Mouse (Mus musculus): ENCODE data around the gene Basp1. TPM values are rescaled to one million over a fixed set of nuclear protein-coding genes. Genes with fewer than 3 reads are reported as not detected.

The Basp1 gene
- polyA plus RNA-seq, 1 experiment from 2014 or later = 262 TPM

DNA sequence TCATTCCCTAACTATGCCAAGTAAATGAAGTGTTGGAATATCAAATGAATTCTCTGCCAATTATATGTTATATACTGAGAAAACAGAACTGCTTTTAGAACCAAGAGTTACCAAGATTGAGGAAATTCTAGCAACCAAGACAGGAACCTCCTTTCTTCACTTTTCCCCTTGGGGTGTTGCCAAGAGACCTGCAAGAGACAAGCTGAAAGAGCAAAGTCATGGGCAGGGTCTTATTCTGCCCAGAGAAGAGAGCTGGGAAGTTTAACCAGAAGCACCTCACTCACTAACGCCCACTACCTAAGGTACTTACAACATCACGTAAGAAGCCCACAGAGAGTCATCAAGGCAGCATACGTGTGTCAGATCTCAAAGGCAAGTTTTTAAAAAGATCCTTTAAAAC is 91.5 kb downstream of the Basp1 start:
- H3K27ac ChIP-seq = no peak overlapping the region
- H3K4me3 ChIP-seq (replicated peaks; ENCODE audit: low read length) = no peak overlapping the region
- H3K27me3 ChIP-seq (ENCODE audit: control insufficient read depth, insufficient read depth, low read length) = no peaks in the 10 kb centered on the region
- H3K4me1 ChIP-seq (replicated peaks; ENCODE audit: control insufficient read depth, insufficient read depth, low read length) = no peaks in the 10 kb centered on the region
- 95% methylated on average over 3 of the region's 3 CpGs for WGBS
- no peak overlapping the region for H3K4me2 ChIP-seq (replicated peaks)
- DNase-seq (ENCODE audit: low spot score) = no peak
- no peaks in the 10 kb centered on the region for H3K36me3 ChIP-seq (replicated peaks; ENCODE audit: control insufficient read depth, insufficient read depth)
- no peak overlapping the region for H3K9ac ChIP-seq
- ATAC-seq (ENCODE audit: low FRiP score) = no peak
- no peaks in the 10 kb centered on the region for H3K9me3 ChIP-seq (ENCODE audit: control insufficient read depth, low read length)

DNA sequence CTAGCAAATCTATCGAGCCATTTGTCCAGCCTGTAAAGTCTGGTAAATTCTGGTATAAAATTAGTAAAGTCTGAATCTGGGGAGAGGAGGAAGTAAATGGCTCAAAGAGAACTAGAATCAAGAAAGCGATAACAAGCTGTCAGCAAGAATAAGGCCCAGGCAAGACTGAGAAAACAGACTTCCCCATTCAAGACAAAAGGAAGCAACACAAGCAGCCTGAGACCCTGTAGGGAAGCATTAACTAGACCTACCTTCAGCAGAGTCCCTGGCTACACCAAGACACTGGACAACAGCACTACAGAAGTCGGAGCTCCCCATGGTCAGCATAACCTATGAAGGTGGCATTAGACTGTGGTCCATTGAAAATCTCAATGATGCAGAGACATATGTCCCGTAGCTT is 91.9 kb downstream of the Basp1 start:
- WGBS = 89% methylated on average over 4 of the region's 4 CpGs
- Histone ChIP-seq H3K9ac (no peak overlapping the region), H3K4me2 (replicated peaks) (no peak overlapping the region), H3K9me3 (ENCODE audit: control insufficient read depth, low read length) (no peaks in the 10 kb centered on the region), H3K4me1 (replicated peaks; ENCODE audit: control insufficient read depth, insufficient read depth, low read length) (no peaks in the 10 kb centered on the region), H3K36me3 (replicated peaks; ENCODE audit: control insufficient read depth, insufficient read depth) (no peaks in the 10 kb centered on the region), H3K4me3 (replicated peaks; ENCODE audit: low read length) (no peak overlapping the region), H3K27me3 (ENCODE audit: control insufficient read depth, insufficient read depth, low read length) (no peaks in the 10 kb centered on the region), H3K27ac (no peak overlapping the region)
- no peak for ATAC-seq (ENCODE audit: low FRiP score)
- no peak for DNase-seq (ENCODE audit: low spot score)

DNA sequence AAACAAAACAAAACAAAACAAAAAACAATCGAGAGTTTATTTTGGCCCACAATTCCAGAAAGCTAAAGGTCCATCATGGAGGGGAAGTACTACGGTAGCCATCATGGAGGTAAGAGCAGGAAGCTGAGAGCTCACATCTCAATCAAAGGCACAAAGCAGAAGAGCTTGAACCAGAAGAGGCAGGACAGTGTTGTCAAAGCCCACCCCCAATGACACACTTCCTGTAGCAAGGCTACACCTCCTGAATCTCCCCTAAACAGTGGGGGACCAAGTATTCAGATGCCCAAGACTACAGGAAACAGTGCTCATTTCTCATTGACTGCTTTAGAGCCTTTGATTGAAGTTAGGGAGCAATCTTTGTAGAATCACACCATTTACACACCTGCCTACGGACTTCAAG is 99.1 kb downstream of the Basp1 start:
- Histone ChIP-seq H3K27me3 (ENCODE audit: control insufficient read depth, insufficient read depth, low read length) (no peaks in the 10 kb centered on the region), H3K27ac (no peak overlapping the region), H3K9ac (no peak overlapping the region), H3K4me2 (replicated peaks) (no peak overlapping the region), H3K4me3 (replicated peaks; ENCODE audit: low read length) (no peak overlapping the region), H3K4me1 (replicated peaks; ENCODE audit: control insufficient read depth, insufficient read depth, low read length) (no peaks in the 10 kb centered on the region), H3K9me3 (ENCODE audit: control insufficient read depth, low read length) (0 out of 2 replicates have a peak, but pooled peaks cover 6% of the 10 kb centered on the region), H3K36me3 (replicated peaks; ENCODE audit: control insufficient read depth, insufficient read depth) (no peaks in the 10 kb centered on the region)
- WGBS = 81% methylated on average over 3 of the region's 3 CpGs
- no peak for DNase-seq (ENCODE audit: low spot score)
- ATAC-seq (ENCODE audit: low FRiP score) = no peak

Other genes with a start within 250 kb of the Basp1 start
- gene Myo10, start 208.8 kb upstream of the Basp1 start, polyA plus RNA-seq (2014; fragmentation: Nextera tagmentation; extraction: Ambion mirVana) = 24.4 and 29.4 TPM in 2 replicates